Mouse (Mus musculus) mouse embryonic stem cell (cell line): ENCODE measurements around the gene Cse1l.

Experiments used
- in situ Hi-C, 2 experiments: fragments of 300-500 bp; cut with MboI; formaldehyde crosslinking; loops; 1 replicate in 1 of 2; 3 replicates in 1 of 2; pipeline ENCODE4 v1.14.3; 2019 to 2020; ENCODE audit warnings: low sequenced_read_pairs in 2 of 2, low pct_unique_long_range_greater_than_20kb in 1 of 2, mixed read lengths in 1 of 2; ENCODE audit not compliant: unreplicated experiment in 1 of 2

The Cse1l gene

GRCm38 (mm10) chr2:166905711-166906522 lies at the start of gene Cse1l:
Gene Cse1l, plus strand, starts transcription at chr2:166906040.
- in situ Hi-C loops = no loop called here

- in situ Hi-C loops = no loop called here
These were observed 49.5 kb upstream of the Cse1l start for GRCm38 (mm10) chr2:166856366-166856765.

GRCm38 (mm10) chr2:166857118-166857517 lies 48.7 kb upstream of the Cse1l start:
- in situ Hi-C loops = no loop called here

GRCm38 (mm10) chr2:166859214-166859613 lies 46.6 kb upstream of the Cse1l start:
- in situ Hi-C loops = no loop called here

- in situ Hi-C loops = no loop called here
These were observed 43.3 kb upstream of the Cse1l start for GRCm38 (mm10) chr2:166862505-166862904.

GRCm38 (mm10) chr2:166865476-166865875 lies 40.4 kb upstream of the Cse1l start:
- in situ Hi-C loops = no loop called here

GRCm38 (mm10) chr2:166870271-166870865 lies 35.5 kb upstream of the Cse1l start:
- in situ Hi-C loops = no loop called here

GRCm38 (mm10) chr2:166870899-166871298 lies 34.9 kb upstream of the Cse1l start:
- in situ Hi-C loops = no loop called here

- in situ Hi-C loops = no loop called here
These were observed 31.1 kb upstream of the Cse1l start for GRCm38 (mm10) chr2:166874675-166875280.

- in situ Hi-C loops = no loop called here
These were observed 30.3 kb upstream of the Cse1l start for GRCm38 (mm10) chr2:166875561-166875960.

GRCm38 (mm10) chr2:166876331-166876730 lies 29.5 kb upstream of the Cse1l start:
- in situ Hi-C loops = no loop called here

- in situ Hi-C loops = no loop called here
These were observed 20.8 kb upstream of the Cse1l start for GRCm38 (mm10) chr2:166885066-166885465.

GRCm38 (mm10) chr2:166885619-166886018 lies 20.2 kb upstream of the Cse1l start:
- in situ Hi-C loops = no loop called here

- in situ Hi-C loops = no loop called here
These were observed 19.6 kb upstream of the Cse1l start for GRCm38 (mm10) chr2:166886231-166886630.

GRCm38 (mm10) chr2:166887816-166888215 lies 18.0 kb upstream of the Cse1l start:
- in situ Hi-C loops = no loop called here

GRCm38 (mm10) chr2:166891366-166891880 lies 14.4 kb upstream of the Cse1l start:
- in situ Hi-C loops = no loop called here

- in situ Hi-C loops = no loop called here
These were observed 13.6 kb upstream of the Cse1l start for GRCm38 (mm10) chr2:166892158-166892680.

GRCm38 (mm10) chr2:166893036-166893435 lies 12.8 kb upstream of the Cse1l start:
- in situ Hi-C loops = no loop called here

GRCm38 (mm10) chr2:166896368-166896767 lies 9.5 kb upstream of the Cse1l start:
- in situ Hi-C loops = no loop called here
